ENCODE assay signal across 11 mouse cellular contexts in genomic region chr9:64862687-64863086, GRCm38 (mm10). TPM values are rescaled to one million over a fixed set of nuclear protein-coding genes. Genes with fewer than 3 reads are reported as not detected.
DNase-seq lines count a peak whose midpoint lies in the region; ATAC-seq and TF ChIP-seq lines count a peak whose summit lies in the region.
"Had no signal": no experiment of that assay in that cellular context is flagged by ENCODE, and none has a peak within 500 bp of the region (broad histone marks: within the 10 kb centered on the region; RNA-seq: fewer than 3 reads in every experiment).

No protein-coding gene starts in this region.

- no peaks in the 10 kb centered on the region for H3K27me3 ChIP-seq in liver, postnatal 0 days (ENCODE audit: insufficient read depth, low read length)
- H3K27me3 ChIP-seq: neural tube, embryonic 15.5 days had no signal

- TF ChIP-seq EP300 in liver, postnatal 0 days (IDR thresholded peaks at IDR 0.05; ENCODE audit: low read depth), result no peak

- no peak for DNase-seq in layer of hippocampus, adult 2 months (ENCODE audit: low spot score in 2 of 2)
- no peak for DNase-seq in layer of hippocampus, adult 9-10 months (ENCODE audit: low spot score)
- peak; percentile 11 for DNase-seq in T-cell, adult 2 months (ENCODE audit: low spot score)
- peak; percentile 22 for DNase-seq in liver, postnatal 0 days
- DNase-seq in spleen, postnatal 14 days (ENCODE audit: low spot score in 2 of 2), result no peak
- DNase-seq in right cerebral cortex, postnatal 25 days, result no peak
- no peak for DNase-seq in right cerebral cortex, adult 18-20 months
- DNase-seq: adrenal gland, postnatal 25 days had no signal

- H3K4me3 ChIP-seq in layer of hippocampus, adult 2 months, result no peak overlapping the region
- H3K4me3 ChIP-seq in liver, postnatal 0 days (ENCODE audit: low read depth, low read length), result no peak overlapping the region
- H3K4me3 ChIP-seq: neural tube, embryonic 15.5 days had no signal

- H3K36me3 ChIP-seq in liver, postnatal 0 days (replicated peaks; ENCODE audit: insufficient read depth, low read length), result peaks cover 60% of the 10 kb centered on the region

- peak; percentile 41 for ATAC-seq in CD4-positive, CD25-positive, alpha-beta regulatory T cell, adult 4 months
- ATAC-seq in liver, postnatal 0 days, result no peak

- H3K9me3 ChIP-seq in liver, postnatal 0 days (ENCODE audit: low read length), result no peaks in the 10 kb centered on the region
- H3K9me3 ChIP-seq: neural tube, embryonic 15.5 days had no signal

- H3K4me1 ChIP-seq in liver, postnatal 0 days (ENCODE audit: insufficient read depth), result no peaks in the 10 kb centered on the region
- H3K4me1 ChIP-seq: neural tube, embryonic 15.5 days had no signal

- no peak overlapping the region for H3K27ac ChIP-seq in layer of hippocampus, adult 2 months
- no peak overlapping the region for H3K27ac ChIP-seq in liver, postnatal 0 days (ENCODE audit: low read depth)
- H3K27ac ChIP-seq: hindbrain, embryonic 14.5 days; neural tube, embryonic 15.5 days had no signal

- H3K4me2 ChIP-seq in liver, postnatal 0 days (ENCODE audit: low read depth, low read length), result no peak overlapping the region
- H3K4me2 ChIP-seq: hindbrain, embryonic 14.5 days; neural tube, embryonic 15.5 days had no signal

- H3K9ac ChIP-seq in liver, postnatal 0 days (replicated peaks), result no peak overlapping the region
- H3K9ac ChIP-seq: hindbrain, embryonic 14.5 days; neural tube, embryonic 15.5 days had no signal

- TF ChIP-seq CTCF in layer of hippocampus, adult 2 months (conservative IDR thresholded peaks at IDR 0.05), result peak; percentile 69
- peak; percentile 64 for TF ChIP-seq CTCF in liver, postnatal 0 days (IDR thresholded peaks at IDR 0.05; ENCODE audit: low read depth)

- WGBS in liver, postnatal 0 days (ENCODE audit: insufficient replicate concordance), result 83% methylated on average over 2 of the region's 2 CpGs

RNA-seq across cellular contexts. Expression of gene Dennd4a, which starts 51.5 kb away (rescaled TPM):
- 10 to 100 TPM; 39.9 to 41.5 TPM for total RNA-seq in layer of hippocampus, adult 2 months (2021)
- 10 to 100 TPM; 22.1 to 25.3 TPM for polyA plus RNA-seq in CD4-positive, CD25-positive, alpha-beta regulatory T cell, adult 4 months (2017; shearing (Covaris generic))
- 13.7 TPM in 2 replicates for polyA plus RNA-seq in liver, postnatal 0 days (2015; fragmentation: Nextera tagmentation; extraction: Ambion mirVana)

Comparison
In these comparisons a context has a peak if more than half of its experiments do, and no peak if none do; other contexts are left out.
1. DNase-seq: peak in T-cell, adult 2 months (single experiment) and liver, postnatal 0 days (single experiment); none in layer of hippocampus, adult 2 months (0 of 2), layer of hippocampus, adult 9-10 months (single experiment), spleen, postnatal 14 days (0 of 2), right cerebral cortex, postnatal 25 days (single experiment) and right cerebral cortex, adult 18-20 months (single experiment).